Mouse (Mus musculus): ENCODE measurements around the gene Ift172. TPM values are rescaled to one million over a fixed set of nuclear protein-coding genes. Genes with fewer than 3 reads are reported as not detected.
A peak's percentile ranks its signal among the peaks of the same experiment; 100 is the strongest.
"Not testable (repeated sequence)": the region's sequence is repeated elsewhere in the genome, so short reads cannot be mapped to it uniquely, and the experiment has no call there.

Ift172 gene
- total and polyA plus RNA-seq, 3 experiments, result 28.0 to 42.9 (median 37.2) TPM

DNA sequence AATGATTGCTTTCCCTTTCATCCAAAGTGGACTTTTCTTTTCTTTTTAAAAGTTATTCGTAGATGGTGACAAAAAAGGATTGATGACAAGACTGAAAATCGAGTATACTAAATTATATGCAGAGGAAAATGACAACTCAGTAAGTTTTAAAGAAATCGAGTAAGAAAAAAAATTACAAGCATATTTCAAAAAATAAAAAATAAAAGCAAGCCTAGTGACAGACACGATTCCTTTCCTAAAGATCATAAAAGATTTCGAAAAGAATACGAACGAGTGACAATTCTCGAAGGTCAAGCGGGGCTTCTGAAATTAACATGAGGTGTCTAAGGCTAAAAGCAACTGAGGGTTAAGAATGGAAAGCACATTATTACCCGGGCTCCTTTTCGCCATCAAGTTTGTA, 71.4 kb downstream of the Ift172 start:
- no peak for DNase-seq
- H3K36me3 ChIP-seq (ENCODE audit: control insufficient read depth, insufficient read depth, low read length), result peaks cover 7% of the 10 kb centered on the region
- TF ChIP-seq EP300 (IDR thresholded peaks at IDR 0.05; ENCODE audit: insufficient read depth, low read depth, low read length) (no peak), POLR2A (IDR thresholded peaks at IDR 0.05; ENCODE audit: insufficient read depth, low read depth, low read length) (no peak), CTCF (IDR thresholded peaks at IDR 0.05) (no peak)
- peak overlapping the region; percentile 92 for H3K27ac ChIP-seq
- H3K4me3 ChIP-seq, result peak overlapping the region; percentile 98
- H3K27me3 ChIP-seq (ENCODE audit: control insufficient read depth, insufficient read depth, low read length), result no peaks in the 10 kb centered on the region
- peaks cover 6% of the 10 kb centered on the region for H3K4me1 ChIP-seq (ENCODE audit: control insufficient read depth, insufficient read depth, low read length)
- intact Hi-C loops (cut with DNase I), result no loop called here
- peak overlapping the region; percentile 94 for H3K9ac ChIP-seq (ENCODE audit: low read depth, low read length)
- peaks cover 5% of the 10 kb centered on the region for H3K79me2 ChIP-seq (replicated peaks; ENCODE audit: control insufficient read depth, insufficient read depth, low read length)
- under 1% methylated on average over 11 of the region's 11 CpGs for WGBS

DNA sequence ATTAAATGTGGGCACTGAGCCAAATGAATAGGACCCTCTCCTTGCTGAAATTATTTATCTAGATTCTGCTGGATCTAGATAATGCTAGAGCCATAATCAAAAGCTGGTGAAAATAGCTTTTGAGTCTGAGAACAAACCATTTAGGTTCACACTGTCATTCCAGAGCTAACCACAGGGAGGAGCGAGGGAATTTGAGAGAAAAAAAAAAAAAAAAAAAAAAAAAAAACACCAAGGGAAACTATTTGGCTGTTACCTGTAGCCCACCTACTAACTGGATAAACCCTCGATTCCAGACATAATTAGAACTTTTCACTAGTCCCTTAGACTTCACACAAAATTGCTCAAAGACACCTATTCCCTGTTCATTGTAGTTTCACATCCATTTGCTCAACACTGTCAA, 71.8 kb downstream of the Ift172 start:
- intact Hi-C loops (cut with DNase I), result no loop called here
- Histone ChIP-seq H3K4me1 (ENCODE audit: control insufficient read depth, insufficient read depth, low read length) (peaks cover 6% of the 10 kb centered on the region), H3K9ac (ENCODE audit: low read depth, low read length) (no peak overlapping the region), H3K27ac (no peak overlapping the region), H3K36me3 (ENCODE audit: control insufficient read depth, insufficient read depth, low read length) (peaks cover 7% of the 10 kb centered on the region), H3K27me3 (ENCODE audit: control insufficient read depth, insufficient read depth, low read length) (no peaks in the 10 kb centered on the region), H3K4me3 (peak overlapping the region; percentile 98), H3K79me2 (replicated peaks; ENCODE audit: control insufficient read depth, insufficient read depth, low read length) (peaks cover 5% of the 10 kb centered on the region)
- 0% methylated on average over 2 of the region's 2 CpGs for WGBS
- TF ChIP-seq EP300 (IDR thresholded peaks at IDR 0.05; ENCODE audit: insufficient read depth, low read depth, low read length), result no peak
- peak; percentile 65 for TF ChIP-seq CTCF (IDR thresholded peaks at IDR 0.05)
- TF ChIP-seq POLR2A (IDR thresholded peaks at IDR 0.05; ENCODE audit: insufficient read depth, low read depth, low read length), result no peak
- no peak for DNase-seq

DNA sequence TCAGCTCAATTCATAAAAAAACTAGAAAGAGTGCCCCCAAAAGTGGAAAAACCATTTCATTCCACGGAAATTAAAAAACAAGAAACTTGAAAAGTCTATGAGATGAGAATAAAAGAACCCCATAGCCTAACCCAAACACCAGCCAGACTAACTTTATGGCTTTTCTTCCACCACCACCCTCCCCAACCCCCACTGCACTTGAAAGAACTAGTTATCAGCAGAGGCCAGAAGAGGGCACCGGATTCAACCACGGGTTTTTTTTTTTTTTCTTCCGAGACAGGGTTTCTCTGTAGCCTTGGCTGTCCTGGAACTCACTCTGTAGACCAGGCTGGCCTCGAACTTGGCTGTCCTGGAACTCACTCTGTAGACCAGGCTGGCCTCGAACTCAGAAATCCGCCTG, 72.6 kb downstream of the Ift172 start:
- intact Hi-C loops (cut with DNase I), result no loop called here
- H3K27me3 ChIP-seq (ENCODE audit: control insufficient read depth, insufficient read depth, low read length), result no peaks in the 10 kb centered on the region
- DNase-seq, result no peak
- no peak overlapping the region for H3K4me3 ChIP-seq
- peaks cover 6% of the 10 kb centered on the region for H3K4me1 ChIP-seq (ENCODE audit: control insufficient read depth, insufficient read depth, low read length)
- no peak overlapping the region for H3K9ac ChIP-seq (ENCODE audit: low read depth, low read length)
- peaks cover 5% of the 10 kb centered on the region for H3K79me2 ChIP-seq (replicated peaks; ENCODE audit: control insufficient read depth, insufficient read depth, low read length)
- no peak overlapping the region for H3K27ac ChIP-seq
- TF ChIP-seq POLR2A (IDR thresholded peaks at IDR 0.05; ENCODE audit: insufficient read depth, low read depth, low read length), result no peak
- TF ChIP-seq EP300 (IDR thresholded peaks at IDR 0.05; ENCODE audit: insufficient read depth, low read depth, low read length), result no peak
- TF ChIP-seq CTCF (IDR thresholded peaks at IDR 0.05), result no peak
- WGBS, result 44% methylated on average over 7 of the region's 7 CpGs
- peaks cover 7% of the 10 kb centered on the region for H3K36me3 ChIP-seq (ENCODE audit: control insufficient read depth, insufficient read depth, low read length)

DNA sequence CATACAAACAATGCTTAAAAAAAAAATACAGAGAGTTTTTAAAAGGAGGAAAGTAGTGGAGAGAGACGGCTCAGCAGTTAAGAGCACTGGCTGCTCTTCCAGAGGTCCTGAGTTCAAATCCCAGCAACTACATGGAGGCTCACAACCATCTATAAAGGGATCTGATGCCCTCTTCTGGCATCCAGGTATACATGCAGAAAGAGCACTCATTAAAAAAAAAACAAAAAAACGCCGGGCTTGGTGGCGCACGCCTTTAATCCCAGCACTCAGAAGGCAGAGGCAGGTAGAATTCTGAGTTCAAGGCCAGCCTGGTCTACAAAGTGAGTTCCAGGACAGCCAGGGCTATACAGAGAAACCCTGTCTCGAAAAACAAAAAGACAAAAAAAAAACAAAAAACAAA, 74.4 kb downstream of the Ift172 start:
- H3K4me3 ChIP-seq; H3K27me3 ChIP-seq (ENCODE audit: control insufficient read depth, insufficient read depth, low read length); H3K79me2 ChIP-seq (replicated peaks; ENCODE audit: control insufficient read depth, insufficient read depth, low read length); intact Hi-C loops (cut with DNase I); H3K9ac ChIP-seq (ENCODE audit: low read depth, low read length); H3K36me3 ChIP-seq (ENCODE audit: control insufficient read depth, insufficient read depth, low read length); H3K4me1 ChIP-seq (ENCODE audit: control insufficient read depth, insufficient read depth, low read length); DNase-seq; H3K27ac ChIP-seq: not testable (repeated sequence)
- WGBS, result 83% methylated on average over 6 of the region's 6 CpGs

DNA sequence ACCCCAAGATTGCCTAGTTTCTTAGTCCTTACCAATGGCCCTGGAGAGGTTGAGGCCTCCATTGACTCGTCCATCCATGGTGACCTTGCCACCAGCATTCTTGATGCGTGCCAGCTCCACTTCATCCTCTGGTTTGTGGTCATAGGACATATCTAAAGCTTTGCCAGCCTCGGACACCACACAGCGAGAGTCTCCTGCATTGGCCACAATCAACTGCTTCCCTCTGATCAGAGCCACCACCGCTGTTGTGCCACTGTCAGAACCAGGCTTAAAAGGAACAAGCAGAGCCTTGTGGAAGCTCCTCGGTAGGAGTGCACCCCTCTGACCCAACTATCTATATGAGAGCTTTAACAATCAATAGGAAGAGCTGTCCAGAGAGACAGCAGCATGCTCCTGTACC, 86.5 kb downstream of the Ift172 start:
- intact Hi-C loops (cut with DNase I), result loop anchor here (10.0 kb wide), 1 partner anchor 250 kb away; the partner anchor contains the start of gene Zfp512

DNA sequence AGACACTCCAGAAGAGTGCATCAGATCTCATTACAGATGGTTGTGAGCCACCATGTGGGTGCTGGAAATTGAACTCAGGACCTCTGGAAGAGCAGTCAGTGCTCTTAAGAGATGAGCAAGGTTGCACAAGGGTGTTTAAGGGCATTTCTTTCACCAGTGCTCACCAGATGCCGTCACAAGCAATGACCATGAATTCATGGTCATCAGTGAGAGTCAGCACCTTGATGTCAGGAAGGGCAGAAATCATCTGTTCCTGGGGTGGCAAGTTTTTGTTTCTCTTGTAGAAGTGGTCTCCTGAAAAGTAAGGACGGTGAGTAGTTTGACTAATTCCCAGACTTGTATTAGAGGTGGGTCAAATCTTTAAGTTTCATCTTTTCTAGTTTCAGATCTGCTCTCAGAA, 87.0 kb downstream of the Ift172 start:
- DNase-seq, result no peak
- Histone ChIP-seq H3K27ac (no peak overlapping the region), H3K4me1 (ENCODE audit: control insufficient read depth, insufficient read depth, low read length) (peaks cover 1% of the 10 kb centered on the region; the same call in 1 of the 2 replicates), H3K36me3 (ENCODE audit: control insufficient read depth, insufficient read depth, low read length) (no peaks in the 10 kb centered on the region), H3K4me3 (no peak overlapping the region), H3K9ac (ENCODE audit: low read depth, low read length) (no peak overlapping the region), H3K27me3 (ENCODE audit: control insufficient read depth, insufficient read depth, low read length) (no peaks in the 10 kb centered on the region), H3K79me2 (replicated peaks; ENCODE audit: control insufficient read depth, insufficient read depth, low read length) (no peaks in the 10 kb centered on the region; the same call in 1 of the 2 replicates)
- intact Hi-C loops (cut with DNase I), result loop anchor here (2.0 to 10.0 kb wide), 3 partner anchors 17 to 251 kb away; partner anchors contain the start of genes Gtf3c2, Ppm1g and Zfp512
- TF ChIP-seq POLR2A (IDR thresholded peaks at IDR 0.05; ENCODE audit: insufficient read depth, low read depth, low read length), result no peak
- no peak for TF ChIP-seq CTCF (IDR thresholded peaks at IDR 0.05)
- no peak for TF ChIP-seq EP300 (IDR thresholded peaks at IDR 0.05; ENCODE audit: insufficient read depth, low read depth, low read length)
- 93% methylated on average over 2 of the region's 2 CpGs for WGBS

More for the DNA sequence above, 86.5 kb downstream of the Ift172 start:
- Histone ChIP-seq H3K27me3 (ENCODE audit: control insufficient read depth, insufficient read depth, low read length) (no peaks in the 10 kb centered on the region), H3K9ac (ENCODE audit: low read depth, low read length) (no peak overlapping the region), H3K79me2 (replicated peaks; ENCODE audit: control insufficient read depth, insufficient read depth, low read length) (no peaks in the 10 kb centered on the region; the same call in 1 of the 2 replicates), H3K36me3 (ENCODE audit: control insufficient read depth, insufficient read depth, low read length) (no peaks in the 10 kb centered on the region), H3K4me3 (no peak overlapping the region), H3K4me1 (ENCODE audit: control insufficient read depth, insufficient read depth, low read length) (peaks cover 1% of the 10 kb centered on the region; the same call in 1 of the 2 replicates), H3K27ac (no peak overlapping the region)
- no peak for TF ChIP-seq EP300 (IDR thresholded peaks at IDR 0.05; ENCODE audit: insufficient read depth, low read depth, low read length)
- no peak for TF ChIP-seq CTCF (IDR thresholded peaks at IDR 0.05)
- no peak for TF ChIP-seq POLR2A (IDR thresholded peaks at IDR 0.05; ENCODE audit: insufficient read depth, low read depth, low read length)
- no peak for DNase-seq
- 90% methylated on average over 6 of the region's 6 CpGs for WGBS

Other genes with a start within 250 kb of the Ift172 start
- gene Atraid, start 242.8 kb downstream of the Ift172 start, total RNA-seq (2021), result 10 to 100 TPM; 44.2 to 45.6 TPM
- gene Atraid, start 242.8 kb downstream of the Ift172 start, polyA plus RNA-seq (2012; rRNA removed), result 100 and 115 TPM in 2 replicates
- gene Slc5a6, start 242.2 kb downstream of the Ift172 start, total RNA-seq (2021), result 10 to 100 TPM; 11.8 to 13.2 TPM
- gene Slc5a6, start 242.2 kb downstream of the Ift172 start, polyA plus RNA-seq (2012; rRNA removed), result 25.5 and 29.1 TPM in 2 replicates
- 10 to 100 TPM; 11.0 to 14.0 TPM for gene Cad, start 236.3 kb downstream of the Ift172 start, total RNA-seq (2021)
- gene Cad, start 236.3 kb downstream of the Ift172 start, polyA plus RNA-seq (2012; rRNA removed), result 18.5 TPM in 2 replicates
- gene Dnajc5g, start 184.8 kb downstream of the Ift172 start, total RNA-seq (2021), result not detected
- not detected in 2 replicates for gene Dnajc5g, start 184.8 kb downstream of the Ift172 start, polyA plus RNA-seq (2012; rRNA removed)
- under 1 TPM in 1 of 2 experiments, not detected in 1; 0.29 TPM for gene Slc30a3, start 182.9 kb downstream of the Ift172 start, total RNA-seq (2021)
- 0.26 and 0.47 TPM in 2 replicates for gene Slc30a3, start 182.9 kb downstream of the Ift172 start, polyA plus RNA-seq (2012; rRNA removed)
- gene Trim54, start 174.4 kb downstream of the Ift172 start, total RNA-seq (2021), result 100 to 1,000 TPM; 250 to 368 TPM
- 186 and 219 TPM in 2 replicates for gene Trim54, start 174.4 kb downstream of the Ift172 start, polyA plus RNA-seq (2012; rRNA removed)
- gene Ucn, start 152.3 kb downstream of the Ift172 start, total RNA-seq (2021), result not detected
- gene Ucn, start 152.3 kb downstream of the Ift172 start, polyA plus RNA-seq (2012; rRNA removed), result not detected in 2 replicates
- gene Mpv17, start 136.9 kb downstream of the Ift172 start, total RNA-seq (2021), result 10 to 100 TPM; 46.8 to 50.6 TPM
- gene Mpv17, start 136.9 kb downstream of the Ift172 start, polyA plus RNA-seq (2012; rRNA removed), result 183 and 278 TPM in 2 replicates
- gene Gm29609, start 111.2 kb downstream of the Ift172 start, total RNA-seq (2021), result under 1 TPM; 0.55 to 0.81 TPM
- gene Gm29609, start 111.2 kb downstream of the Ift172 start, polyA plus RNA-seq (2012; rRNA removed), result 2.4 and 2.5 TPM in 2 replicates
- 10 to 100 TPM; 27.4 to 32.3 TPM for gene Gtf3c2, start 111.0 kb downstream of the Ift172 start, total RNA-seq (2021)
- 34.8 and 56.2 TPM in 2 replicates for gene Gtf3c2, start 111.0 kb downstream of the Ift172 start, polyA plus RNA-seq (2012; rRNA removed)
- 10 to 100 TPM; 58.1 to 63.2 TPM for gene Snx17, start 97.9 kb downstream of the Ift172 start, total RNA-seq (2021)
- 66.8 and 85.1 TPM in 2 replicates for gene Snx17, start 97.9 kb downstream of the Ift172 start, polyA plus RNA-seq (2012; rRNA removed)
- gene Eif2b4, start 97.7 kb downstream of the Ift172 start, total RNA-seq (2021), result 10 to 100 TPM; 48.0 to 50.8 TPM
- gene Eif2b4, start 97.7 kb downstream of the Ift172 start, polyA plus RNA-seq (2012; rRNA removed), result 61.3 and 88.9 TPM in 2 replicates
- gene Zfp513, start 88.8 kb downstream of the Ift172 start, total RNA-seq (2021), result 1 to 10 TPM; 6.6 to 8.1 TPM
- gene Zfp513, start 88.8 kb downstream of the Ift172 start, polyA plus RNA-seq (2012; rRNA removed), result 12.7 and 14.2 TPM in 2 replicates
- gene Ppm1g, start 70.4 kb downstream of the Ift172 start, total RNA-seq (2021), result 10 to 100 TPM; 51.1 to 60.8 TPM
- gene Ppm1g, start 70.4 kb downstream of the Ift172 start, polyA plus RNA-seq (2012; rRNA removed), result 26.6 and 35.1 TPM in 2 replicates
- gene Nrbp1, start 50.3 kb downstream of the Ift172 start, total RNA-seq (2021), result 10 to 100 TPM; 75.9 to 80.3 TPM
- 151 and 165 TPM in 2 replicates for gene Nrbp1, start 50.3 kb downstream of the Ift172 start, polyA plus RNA-seq (2012; rRNA removed)
- gene Gm9970, start 49.9 kb downstream of the Ift172 start, total RNA-seq (2021), result not detected
- gene Gm9970, start 49.9 kb downstream of the Ift172 start, polyA plus RNA-seq (2012; rRNA removed), result 0.31 TPM in 1 of 2 replicates, not detected in the other
- 1 to 10 TPM; 1.2 to 1.5 TPM for gene Krtcap3, start 39.4 kb downstream of the Ift172 start, total RNA-seq (2021)
- gene Krtcap3, start 39.4 kb downstream of the Ift172 start, polyA plus RNA-seq (2012; rRNA removed), result 6.4 and 7.2 TPM in 2 replicates
- gene Fndc4, start 5.0 kb upstream of the Ift172 start, total RNA-seq (2021), result 1 to 10 TPM; 2.7 to 3.8 TPM
- 7.3 and 9.5 TPM in 2 replicates for gene Fndc4, start 5.0 kb upstream of the Ift172 start, polyA plus RNA-seq (2012; rRNA removed)
- not detected for gene Gckr, start 6.3 kb upstream of the Ift172 start, total RNA-seq (2021)
- 0.32 TPM in 1 of 2 replicates, not detected in the other for gene Gckr, start 6.3 kb upstream of the Ift172 start, polyA plus RNA-seq (2012; rRNA removed)
- 10 to 100 TPM; 23.7 to 25.1 TPM for gene Zfp512, start 161.3 kb upstream of the Ift172 start, total RNA-seq (2021)
- 12.7 and 17.9 TPM in 2 replicates for gene Zfp512, start 161.3 kb upstream of the Ift172 start, polyA plus RNA-seq (2012; rRNA removed)
- not detected for gene 4930548H24Rik, start 194.6 kb upstream of the Ift172 start, total RNA-seq (2021)
- gene 4930548H24Rik, start 194.6 kb upstream of the Ift172 start, polyA plus RNA-seq (2012; rRNA removed), result not detected in 2 replicates
- 10 to 100 TPM; 23.1 TPM for gene Gpn1, start 203.6 kb upstream of the Ift172 start, total RNA-seq (2021)
- gene Gpn1, start 203.6 kb upstream of the Ift172 start, polyA plus RNA-seq (2012; rRNA removed), result 12.9 and 15.3 TPM in 2 replicates
- 10 to 100 TPM; 20.8 to 22.6 TPM for gene Slc4a1ap, start 235.9 kb upstream of the Ift172 start, total RNA-seq (2021)
- gene Slc4a1ap, start 235.9 kb upstream of the Ift172 start, polyA plus RNA-seq (2012; rRNA removed), result 7.5 and 13.1 TPM in 2 replicates
- 10 to 100 TPM; 13.3 to 14.6 TPM for gene Supt7l, start 236.7 kb upstream of the Ift172 start, total RNA-seq (2021)
- 11.2 and 14.4 TPM in 2 replicates for gene Supt7l, start 236.7 kb upstream of the Ift172 start, polyA plus RNA-seq (2012; rRNA removed)